9 mouse cellular contexts compared by ENCODE assay signal in genomic region chr12:111376053-111376452, GRCm38 (mm10). TPM values are rescaled to one million over a fixed set of nuclear protein-coding genes. Genes with fewer than 3 reads are reported as not detected.
DNase-seq lines count a peak whose midpoint lies in the region; ATAC-seq lines count a peak whose summit lies in the region.
"Had no signal": no experiment of that assay in that cellular context is flagged by ENCODE, and none has a peak within 500 bp of the region (broad histone marks: within the 10 kb centered on the region; RNA-seq: fewer than 3 reads in every experiment).

No protein-coding gene starts in this region.

- no peak for ATAC-seq in kidney, embryonic 16.5 days (ENCODE audit: low FRiP score, low TSS enrichment)
- ATAC-seq in embryonic facial prominence, embryonic 12.5 days (ENCODE audit: insufficient number of reproducible peaks, insufficient read depth, low FRiP score, low TSS enrichment), result no peak
- no peak for ATAC-seq in intestine, embryonic 16.5 days
- no peak for ATAC-seq in neural tube, embryonic 13.5 days (ENCODE audit: low read depth)

- peaks cover 44% of the 10 kb centered on the region for H3K4me1 ChIP-seq in kidney, embryonic 16.5 days (ENCODE audit: insufficient read depth, low read length)
- peaks cover 21% of the 10 kb centered on the region for H3K4me1 ChIP-seq in embryonic facial prominence, embryonic 12.5 days
- H3K4me1 ChIP-seq in intestine, embryonic 16.5 days (ENCODE audit: control insufficient read depth, insufficient read depth, low read length), result peaks cover 35% of the 10 kb centered on the region
- peaks cover 38% of the 10 kb centered on the region for H3K4me1 ChIP-seq in neural tube, embryonic 13.5 days (replicated peaks)

- H3K27me3 ChIP-seq in kidney, embryonic 16.5 days (ENCODE audit: insufficient read depth, low read length), result no peaks in the 10 kb centered on the region
- H3K27me3 ChIP-seq in embryonic facial prominence, embryonic 12.5 days, result no peaks in the 10 kb centered on the region
- H3K27me3 ChIP-seq in intestine, embryonic 16.5 days (replicated peaks; ENCODE audit: control insufficient read depth, insufficient read depth, low read length), result no peaks in the 10 kb centered on the region
- no peaks in the 10 kb centered on the region for H3K27me3 ChIP-seq in neural tube, embryonic 13.5 days

- H3K27ac ChIP-seq in kidney, embryonic 16.5 days (ENCODE audit: low read length), result peak overlapping the region; percentile 96
- no peak overlapping the region for H3K27ac ChIP-seq in embryonic facial prominence, embryonic 12.5 days
- peak overlapping the region; percentile 72 for H3K27ac ChIP-seq in intestine, embryonic 16.5 days (ENCODE audit: low read length)
- peak overlapping the region; percentile 61; the same call in 1 of the 2 replicates for H3K27ac ChIP-seq in neural tube, embryonic 13.5 days (replicated peaks)

- 9% methylated on average over 6 of the region's 6 CpGs for WGBS in kidney, embryonic 16.5 days
- 27% methylated on average over 6 of the region's 6 CpGs for WGBS in embryonic facial prominence, embryonic 12.5 days
- 13% methylated on average over 6 of the region's 6 CpGs for WGBS in intestine, embryonic 16.5 days
- 38% methylated on average over 6 of the region's 6 CpGs for WGBS in neural tube, embryonic 13.5 days

- no peak for DNase-seq in kidney, postnatal 25 days
- no peak for DNase-seq in gastrocnemius, postnatal 25 days
- no peak for DNase-seq in thymus, postnatal 36 days
- DNase-seq in kidney, postnatal 14 days, result no peak

- H3K9me3 ChIP-seq in kidney, embryonic 16.5 days (ENCODE audit: low read length), result no peaks in the 10 kb centered on the region
- H3K9me3 ChIP-seq in embryonic facial prominence, embryonic 12.5 days, result no peaks in the 10 kb centered on the region
- H3K9me3 ChIP-seq in intestine, embryonic 16.5 days (ENCODE audit: control insufficient read depth, low read length), result no peaks in the 10 kb centered on the region
- H3K9me3 ChIP-seq in neural tube, embryonic 13.5 days, result no peaks in the 10 kb centered on the region

- H3K4me2 ChIP-seq in kidney, embryonic 16.5 days (replicated peaks; ENCODE audit: low read depth, low read length), result peak overlapping the region; percentile 65
- peak overlapping the region; percentile 94 for H3K4me2 ChIP-seq in embryonic facial prominence, embryonic 12.5 days (replicated peaks)
- peak overlapping the region; percentile 89 for H3K4me2 ChIP-seq in intestine, embryonic 16.5 days (ENCODE audit: low read depth, low read length)
- H3K4me2 ChIP-seq in neural tube, embryonic 13.5 days, result peak overlapping the region; percentile 85

- H3K9ac ChIP-seq in kidney, embryonic 16.5 days (replicated peaks; ENCODE audit: low read length), result peak overlapping the region; percentile 97
- peak overlapping the region; percentile 93 for H3K9ac ChIP-seq in embryonic facial prominence, embryonic 12.5 days
- peak overlapping the region; percentile 98 for H3K9ac ChIP-seq in intestine, embryonic 16.5 days (ENCODE audit: low read depth, low read length)
- H3K9ac ChIP-seq in neural tube, embryonic 13.5 days, result peak overlapping the region; percentile 94

- no peaks in the 10 kb centered on the region for H3K36me3 ChIP-seq in kidney, embryonic 16.5 days (ENCODE audit: insufficient read depth, low read length)
- H3K36me3 ChIP-seq in embryonic facial prominence, embryonic 12.5 days, result no peaks in the 10 kb centered on the region
- H3K36me3 ChIP-seq in intestine, embryonic 16.5 days (ENCODE audit: control insufficient read depth, insufficient read depth, low read length), result no peaks in the 10 kb centered on the region
- no peaks in the 10 kb centered on the region for H3K36me3 ChIP-seq in neural tube, embryonic 13.5 days

- H3K4me3 ChIP-seq in kidney, embryonic 16.5 days (ENCODE audit: low read length), result peak overlapping the region; percentile 96
- peak overlapping the region; percentile 98 for H3K4me3 ChIP-seq in embryonic facial prominence, embryonic 12.5 days
- peak overlapping the region; percentile 98 for H3K4me3 ChIP-seq in intestine, embryonic 16.5 days (ENCODE audit: low read length)
- H3K4me3 ChIP-seq in neural tube, embryonic 13.5 days, result peak overlapping the region; percentile 99

RNA-seq across cellular contexts. Expression of gene Cdc42bpb, which starts 1.5 kb away (rescaled TPM):
- 40.6 and 45.2 TPM in 2 replicates for polyA plus RNA-seq in kidney, embryonic 16.5 days (2015; fragmentation: Nextera tagmentation; extraction: Ambion mirVana)
- polyA plus RNA-seq in embryonic facial prominence, embryonic 12.5 days (2016; fragmentation: Nextera tagmentation; extraction: Ambion mirVana), result 35.0 and 41.8 TPM in 2 replicates
- polyA plus RNA-seq in intestine, embryonic 16.5 days (2015; fragmentation: Nextera tagmentation; extraction: Ambion mirVana), result 30.1 and 32.5 TPM in 2 replicates
- 34.0 and 41.4 TPM in 2 replicates for polyA plus RNA-seq in neural tube, embryonic 13.5 days (2015; fragmentation: Nextera tagmentation; extraction: Ambion mirVana)
- 10 to 100 TPM; 23.6 to 24.9 TPM for total RNA-seq in gastrocnemius, postnatal 25 days (2021)

RNA-seq across cellular contexts. Expression of gene Lbhd2, which starts 30.6 kb away (rescaled TPM):
- 4.6 and 5.5 TPM in 2 replicates for polyA plus RNA-seq in kidney, embryonic 16.5 days (2015; fragmentation: Nextera tagmentation; extraction: Ambion mirVana)
- 0.60 and 1.2 TPM in 2 replicates for polyA plus RNA-seq in embryonic facial prominence, embryonic 12.5 days (2016; fragmentation: Nextera tagmentation; extraction: Ambion mirVana)
- polyA plus RNA-seq in intestine, embryonic 16.5 days (2015; fragmentation: Nextera tagmentation; extraction: Ambion mirVana), result 1.2 TPM in 2 replicates
- polyA plus RNA-seq in neural tube, embryonic 13.5 days (2015; fragmentation: Nextera tagmentation; extraction: Ambion mirVana), result 1.4 TPM in 1 of 2 replicates, not detected in the other
- not detected for total RNA-seq in gastrocnemius, postnatal 25 days (2021)
- total RNA-seq: hematopoietic stem cell, adult 5-6 weeks had no signal

RNA-seq across cellular contexts. Expression of gene Exoc3l4, which starts 40.8 kb away (rescaled TPM):
- 19.4 and 19.9 TPM in 2 replicates for polyA plus RNA-seq in kidney, embryonic 16.5 days (2015; fragmentation: Nextera tagmentation; extraction: Ambion mirVana)
- 8.0 and 8.9 TPM in 2 replicates for polyA plus RNA-seq in embryonic facial prominence, embryonic 12.5 days (2016; fragmentation: Nextera tagmentation; extraction: Ambion mirVana)
- polyA plus RNA-seq in intestine, embryonic 16.5 days (2015; fragmentation: Nextera tagmentation; extraction: Ambion mirVana), result 20.4 and 29.1 TPM in 2 replicates
- polyA plus RNA-seq in neural tube, embryonic 13.5 days (2015; fragmentation: Nextera tagmentation; extraction: Ambion mirVana), result 1.1 and 2.3 TPM in 2 replicates
- total RNA-seq in gastrocnemius, postnatal 25 days (2021), result 1 to 10 TPM; 3.0 to 4.2 TPM
